Mouse (Mus musculus) cerebral cortex, adult 2 months (tissue): Measurements from ENCODE around the gene Zdhhc12.

Experiments used
- WGBS: fragments of 180-500 bp; shearing (Covaris S2); methylation state at CpG from one replicate; pipeline ENCODE4 v1.1.7; 2018; 5-methylcytosine and 5-hydroxymethylcytosine counted together

Gene Zdhhc12

DNA sequence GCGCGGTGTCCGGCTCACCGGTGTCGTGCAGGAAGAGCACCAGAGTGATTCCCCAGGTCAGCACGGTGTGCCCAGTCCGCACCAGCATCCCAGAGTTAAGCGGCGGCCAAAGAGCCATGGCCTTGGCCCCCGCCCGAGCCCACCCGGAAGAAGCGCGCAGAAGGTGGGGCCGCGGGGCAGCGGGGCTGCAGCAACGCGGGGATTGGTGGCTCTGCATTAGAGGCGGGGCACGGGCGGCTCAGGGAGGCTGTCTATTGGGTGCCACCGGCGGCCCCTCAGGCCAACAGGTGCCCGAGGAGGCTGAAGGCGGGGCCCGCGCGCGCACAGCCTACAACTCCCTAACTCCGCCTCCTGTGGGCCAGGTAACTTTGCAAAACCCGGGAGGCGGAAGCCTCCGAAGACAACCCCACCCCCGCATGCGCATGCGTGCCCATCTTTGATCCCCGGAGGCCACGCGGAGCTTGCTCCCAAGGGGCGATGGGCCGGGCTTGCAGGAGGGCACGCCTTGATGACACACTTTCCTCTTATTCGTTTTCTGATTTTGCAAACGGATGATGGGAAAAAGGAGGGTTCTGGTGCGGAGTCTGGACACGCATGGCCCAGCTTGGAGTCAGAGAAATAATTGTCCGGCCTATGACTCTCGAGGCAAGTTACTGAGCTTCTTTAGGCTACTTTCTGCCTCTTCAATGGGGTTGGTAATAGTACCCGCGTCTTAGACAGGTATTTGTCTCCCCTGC lies at the start of gene Zdhhc12:
TSS of gene Zdhhc12 (minus strand) at position 178 of the 737 bp plus-strand sequence.
- under 1% methylated on average over 50 of the region's 51 CpGs for WGBS

DNA sequence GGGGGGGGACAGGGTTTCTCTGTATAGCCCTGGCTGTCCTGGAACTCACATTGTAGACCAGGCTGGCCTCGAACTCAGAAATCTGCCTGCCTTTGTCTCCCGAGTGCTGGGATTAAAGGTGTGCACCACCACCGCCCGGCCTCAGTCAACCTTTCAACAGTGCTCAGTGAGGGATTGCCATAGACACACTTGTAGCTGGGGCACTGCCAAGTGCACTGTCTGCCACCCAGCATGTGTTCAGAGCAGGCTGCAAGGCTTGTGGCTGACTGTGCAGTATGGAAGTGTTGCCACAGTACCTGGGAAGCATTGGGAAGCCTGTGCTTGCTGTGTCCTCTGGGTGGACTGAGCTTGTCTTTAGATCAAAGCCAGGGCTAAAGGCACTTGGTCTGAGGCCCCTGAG lies 46.6 kb upstream of the Zdhhc12 start:
- WGBS = 76% methylated on average over 4 of the region's 4 CpGs

GRCm38 (mm10) chr2:30136458-30136857 lies 43.0 kb upstream of the Zdhhc12 start:
- WGBS = 84% methylated on average over 10 of the region's 10 CpGs

DNA sequence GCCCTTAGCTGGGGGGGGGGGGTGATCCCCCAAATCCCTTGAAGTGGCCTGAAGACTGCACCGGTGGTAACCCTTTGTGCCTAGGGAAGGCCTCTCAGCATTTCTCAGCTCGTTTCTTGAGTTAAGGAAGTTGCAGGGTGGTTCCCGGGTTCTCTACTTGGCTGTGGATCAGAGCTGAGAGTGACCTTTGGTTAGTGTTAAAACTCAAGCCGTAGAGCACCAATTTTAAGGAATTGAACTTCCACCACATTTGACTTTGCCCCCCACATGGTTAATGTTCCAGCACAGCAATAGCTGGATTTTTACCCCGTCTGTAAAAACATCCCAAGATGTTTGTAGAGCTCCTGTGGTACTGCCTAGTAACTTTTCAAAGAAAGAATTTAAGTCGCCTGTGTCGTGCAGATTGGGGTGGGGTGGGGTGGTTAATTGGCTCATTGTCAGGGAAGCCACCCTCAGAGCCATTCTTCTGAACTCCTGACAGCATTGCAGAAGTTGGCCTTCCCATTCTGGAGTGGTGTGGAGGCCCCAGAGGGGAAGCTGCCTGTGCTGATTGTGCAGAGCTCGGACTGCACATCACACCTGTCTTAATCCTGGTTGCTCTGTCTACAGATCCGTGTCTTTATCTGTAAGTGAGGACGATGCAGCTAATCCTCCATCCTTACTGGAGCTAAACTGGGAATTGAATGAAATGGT lies 41.6 kb upstream of the Zdhhc12 start:
- 37% methylated on average over 10 of the region's 10 CpGs for WGBS

DNA sequence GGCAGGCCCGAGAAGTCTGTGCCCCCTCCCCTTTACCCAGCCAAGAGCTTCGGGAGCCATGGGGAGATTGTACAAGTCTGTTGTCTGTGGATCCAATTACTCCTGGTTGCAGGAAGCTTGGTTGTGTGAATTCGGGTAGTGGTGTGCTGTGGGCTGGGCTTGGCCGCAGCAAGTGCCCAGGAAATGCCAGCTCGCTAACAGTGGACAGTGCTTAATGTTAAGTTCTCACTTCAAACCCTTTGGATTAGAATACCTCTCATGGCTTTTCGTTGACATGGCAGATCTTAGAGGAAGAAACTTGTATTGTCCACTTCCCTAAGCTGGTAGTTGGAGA lies 40.9 kb upstream of the Zdhhc12 start:
- 5% methylated on average over 6 of the region's 6 CpGs for WGBS

DNA sequence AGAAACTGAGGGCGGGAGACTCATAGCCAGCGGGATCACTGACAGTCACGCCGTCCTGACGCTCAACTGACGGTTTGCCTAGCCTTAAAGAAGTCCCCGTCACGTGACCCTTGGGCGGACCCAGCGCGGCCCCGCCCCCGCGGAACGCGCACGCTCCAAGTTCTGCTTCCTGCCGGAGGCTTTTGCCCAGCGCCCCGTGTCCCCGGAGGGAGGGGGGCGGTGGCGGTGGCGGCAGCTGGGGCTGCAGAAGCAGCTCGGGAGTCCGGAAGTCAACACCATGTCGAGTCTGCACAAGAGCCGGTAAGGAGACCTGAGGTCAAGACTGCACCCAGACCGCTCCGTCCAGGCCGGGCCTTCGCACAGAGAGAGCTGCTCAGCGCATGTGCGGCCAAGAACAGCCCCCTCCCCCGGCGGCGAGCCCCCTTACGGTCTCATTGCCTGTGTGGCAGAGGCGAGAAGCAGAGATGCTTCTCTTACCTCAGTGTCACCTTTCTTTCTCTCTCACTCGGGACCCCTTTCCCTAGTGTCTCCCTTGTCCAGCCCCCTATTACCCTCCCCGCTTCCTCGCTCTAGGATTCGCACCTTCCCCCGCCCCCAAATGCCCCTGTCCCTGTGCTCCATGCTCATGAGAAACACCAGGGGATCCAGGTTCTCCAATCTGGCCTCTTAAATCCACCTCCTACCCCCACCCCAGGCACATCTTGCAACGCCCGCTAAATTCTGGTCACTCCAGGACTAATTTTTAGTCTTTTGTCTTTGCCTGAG lies 40.3 kb upstream of the Zdhhc12 start, which contains the start of gene Tbc1d13:
TSS of gene Tbc1d13 (plus strand) at position 134 of the 765 bp plus-strand sequence.
- WGBS = under 1% methylated on average over 46 of the region's 46 CpGs

- WGBS = 12% methylated on average over 16 of the region's 16 CpGs
These were observed 39.6 kb upstream of the Zdhhc12 start for GRCm38 (mm10) chr2:30132801-30133612.

DNA sequence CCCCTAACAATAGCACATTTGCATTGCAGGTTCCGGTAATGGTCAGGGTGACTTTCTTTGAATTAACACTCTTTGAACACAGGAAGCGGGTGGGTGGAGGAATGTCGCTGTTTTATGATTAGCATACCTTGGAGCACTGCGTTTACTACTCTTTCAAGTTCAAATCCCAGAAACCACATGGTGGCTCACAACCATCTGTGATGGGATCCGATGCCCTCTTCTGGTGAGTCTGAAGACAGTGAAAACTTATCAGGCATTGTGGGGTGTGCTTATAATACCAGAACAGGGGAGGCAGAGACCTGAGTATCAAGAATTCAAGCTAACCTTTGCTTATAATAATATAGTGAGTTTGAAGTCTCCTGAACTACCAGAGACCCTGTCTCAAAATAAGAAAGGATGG lies 37.8 kb upstream of the Zdhhc12 start:
- 51% methylated on average over 5 of the region's 5 CpGs for WGBS

GRCm38 (mm10) chr2:30130156-30130555 lies 36.7 kb upstream of the Zdhhc12 start:
- WGBS = 85% methylated on average over 4 of the region's 4 CpGs

DNA sequence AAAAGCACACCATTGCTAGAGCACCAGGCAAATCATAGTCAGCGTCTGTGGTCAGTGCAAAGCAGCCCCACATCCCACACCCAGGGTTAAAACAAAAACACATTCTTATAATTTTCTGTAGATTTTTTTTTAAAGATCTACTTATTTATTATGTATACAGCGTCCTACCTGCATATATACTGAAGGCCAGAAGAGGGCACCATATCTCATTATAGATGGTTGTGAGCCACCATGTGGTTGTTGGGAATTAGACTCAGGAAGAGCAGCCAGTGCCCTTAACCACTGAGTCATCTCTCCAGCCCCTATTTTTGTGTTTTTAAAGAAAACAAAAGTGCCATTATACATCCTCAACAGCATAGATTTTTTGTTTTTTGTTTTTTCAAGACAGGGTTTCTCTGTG lies 35.3 kb upstream of the Zdhhc12 start:
- WGBS = 30% methylated on average over 2 of the region's 2 CpGs

- 5% methylated on average over 31 of the region's 31 CpGs for WGBS
These were observed 31.2 kb upstream of the Zdhhc12 start, which contains the start of gene Zer1 for GRCm38 (mm10) chr2:30124472-30125274. Gene Zer1 (minus strand): TSS chr2:30124585.

GRCm38 (mm10) chr2:30123729-30124471 lies 30.5 kb upstream of the Zdhhc12 start:
- 1% methylated on average over 44 of the region's 44 CpGs for WGBS

DNA sequence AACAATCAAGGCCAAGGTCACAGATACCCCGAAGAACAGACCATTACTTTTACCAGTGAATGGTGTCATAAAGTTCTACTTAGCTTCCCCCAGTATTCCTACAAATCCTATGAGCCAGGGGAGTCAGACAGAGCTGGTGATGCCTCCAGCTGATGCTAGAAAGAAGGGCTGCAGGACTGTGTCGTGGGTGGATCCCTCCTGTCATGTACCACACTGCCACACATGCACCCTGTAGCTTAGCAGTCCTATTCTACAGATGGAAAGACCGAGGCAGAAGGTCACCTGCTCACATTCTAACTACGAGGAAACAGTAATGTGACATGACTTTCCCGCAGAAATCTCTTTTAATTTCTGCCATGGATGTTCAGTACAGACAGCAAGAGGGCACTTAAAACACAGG lies 29.3 kb upstream of the Zdhhc12 start:
- WGBS = 51% methylated on average over 5 of the region's 5 CpGs

GRCm38 (mm10) chr2:30120269-30120668 lies 26.8 kb upstream of the Zdhhc12 start:
- WGBS = 64% methylated on average over 4 of the region's 4 CpGs

- WGBS = 12% methylated on average over 6 of the region's 6 CpGs
These were observed 26.2 kb upstream of the Zdhhc12 start for GRCm38 (mm10) chr2:30119641-30120051.

DNA sequence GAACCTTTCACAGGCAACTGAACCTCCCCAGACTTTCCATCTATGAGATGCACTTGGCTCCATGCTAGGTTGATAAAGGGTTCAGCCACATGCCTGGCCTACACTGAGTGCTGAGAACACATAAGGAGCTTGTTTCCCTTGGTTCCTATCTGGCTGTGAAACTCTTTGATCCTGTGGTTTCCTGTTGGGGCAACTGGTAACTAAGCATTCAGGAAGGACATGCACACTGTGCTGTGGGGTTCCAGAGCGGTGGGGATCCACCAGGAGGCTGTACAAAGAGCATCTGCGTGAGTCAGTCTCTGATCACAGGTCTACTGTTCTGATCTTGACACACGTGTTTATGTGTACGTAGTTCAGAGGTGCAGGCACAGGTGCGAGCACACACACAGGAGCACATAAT lies 19.1 kb upstream of the Zdhhc12 start:
- WGBS = 74% methylated on average over 5 of the region's 5 CpGs

GRCm38 (mm10) chr2:30111500-30111899 lies 18.1 kb upstream of the Zdhhc12 start:
- 98% methylated on average over 2 of the region's 2 CpGs for WGBS

- WGBS = 86% methylated on average over 4 of the region's 4 CpGs
These were observed 14.8 kb upstream of the Zdhhc12 start for GRCm38 (mm10) chr2:30108260-30108659.

- WGBS = 94% methylated on average over 5 of the region's 5 CpGs
These were observed 14.2 kb upstream of the Zdhhc12 start for GRCm38 (mm10) chr2:30107646-30108045.

GRCm38 (mm10) chr2:30100214-30100613 lies 6.8 kb upstream of the Zdhhc12 start:
- WGBS = 66% methylated on average over 4 of the region's 4 CpGs
